Mouse (Mus musculus): ENCODE data around the gene Kif3c. TPM values are rescaled to one million over a fixed set of nuclear protein-coding genes. Genes with fewer than 3 reads are reported as not detected.
"Not testable (repeated sequence)": the region's sequence is repeated elsewhere in the genome, so short reads cannot be mapped to it uniquely, and the experiment has no call there.

Gene Kif3c
- polyA plus RNA-seq, 1 experiment from 2014 or later = 9.5 TPM

DNA sequence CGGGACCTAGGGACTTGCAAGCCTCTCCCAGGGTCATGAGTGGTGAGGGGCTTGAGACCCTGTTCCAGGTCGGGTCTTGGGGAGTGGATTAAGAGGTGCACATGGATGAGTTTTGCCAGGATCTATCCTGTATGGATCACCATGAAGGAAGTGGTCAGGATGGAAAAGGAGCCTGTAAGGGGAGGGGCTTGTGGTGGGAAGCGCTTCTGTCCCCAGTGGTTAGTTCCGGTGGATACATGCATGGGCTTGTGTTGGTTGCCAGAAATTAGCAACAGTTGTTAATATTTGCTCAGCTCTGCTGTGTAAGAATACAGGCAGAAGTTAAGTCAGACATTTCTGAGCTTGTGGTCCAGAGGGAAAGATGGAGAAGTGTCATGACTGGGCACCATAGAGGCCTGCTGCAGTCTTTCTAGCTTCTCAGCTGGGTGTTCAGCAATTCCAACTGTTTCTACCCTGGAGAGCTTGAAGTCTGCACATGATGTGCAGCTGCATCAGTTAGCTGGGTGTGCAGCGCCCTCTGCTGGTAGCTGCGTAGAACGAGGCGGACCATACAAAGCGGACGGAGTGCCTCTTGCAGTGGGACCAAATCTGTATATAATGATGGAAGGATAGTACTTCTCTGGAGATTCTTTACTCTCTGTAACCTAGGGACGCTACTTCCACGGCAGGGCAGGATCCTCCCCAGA is 25.8 kb downstream of the Kif3c start:
- no peaks in the 10 kb centered on the region for H3K9me3 ChIP-seq
- no peak overlapping the region for H3K27ac ChIP-seq
- WGBS = 36% methylated on average over 12 of the region's 12 CpGs
- H3K9ac ChIP-seq = no peak overlapping the region
- no peak overlapping the region for H3K4me3 ChIP-seq (replicated peaks)
- no peak overlapping the region for H3K4me2 ChIP-seq
- H3K27me3 ChIP-seq (replicated peaks) = no peaks in the 10 kb centered on the region
- no peaks in the 10 kb centered on the region for H3K4me1 ChIP-seq
- peak; percentile 61 for ATAC-seq (ENCODE audit: insufficient read depth, low FRiP score, low read depth)
- 0 out of 2 replicates have a peak, but pooled peaks cover 13% of the 10 kb centered on the region for H3K36me3 ChIP-seq

DNA sequence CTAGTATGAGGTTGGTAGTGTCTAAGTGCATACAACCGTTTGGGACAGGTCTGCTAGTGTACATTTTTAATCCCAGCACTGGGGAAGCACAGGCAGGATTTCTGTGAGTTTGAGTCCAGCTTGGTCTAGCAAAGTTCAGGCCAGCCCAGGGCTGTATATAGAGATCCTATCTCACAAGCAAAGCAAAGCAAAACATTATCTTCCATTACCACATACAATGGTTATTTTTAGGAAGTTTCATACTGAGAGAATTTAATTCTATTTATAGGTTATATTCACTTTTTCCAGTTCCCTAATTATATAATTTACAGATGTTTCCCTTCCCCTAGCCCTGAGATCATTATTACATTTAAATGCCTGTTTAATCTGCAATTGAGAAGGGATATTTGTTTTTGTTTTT is 26.3 kb downstream of the Kif3c start:
- Histone ChIP-seq H3K27ac (no peak overlapping the region), H3K36me3 (0 out of 2 replicates have a peak, but pooled peaks cover 13% of the 10 kb centered on the region), H3K9ac (no peak overlapping the region), H3K9me3 (no peaks in the 10 kb centered on the region), H3K4me3 (replicated peaks) (no peak overlapping the region), H3K27me3 (replicated peaks) (no peaks in the 10 kb centered on the region), H3K4me1 (no peaks in the 10 kb centered on the region), H3K4me2 (no peak overlapping the region)
- WGBS = 60% methylated on average over 1 of the region's 1 CpGs
- no peak for ATAC-seq (ENCODE audit: insufficient read depth, low FRiP score, low read depth)

DNA sequence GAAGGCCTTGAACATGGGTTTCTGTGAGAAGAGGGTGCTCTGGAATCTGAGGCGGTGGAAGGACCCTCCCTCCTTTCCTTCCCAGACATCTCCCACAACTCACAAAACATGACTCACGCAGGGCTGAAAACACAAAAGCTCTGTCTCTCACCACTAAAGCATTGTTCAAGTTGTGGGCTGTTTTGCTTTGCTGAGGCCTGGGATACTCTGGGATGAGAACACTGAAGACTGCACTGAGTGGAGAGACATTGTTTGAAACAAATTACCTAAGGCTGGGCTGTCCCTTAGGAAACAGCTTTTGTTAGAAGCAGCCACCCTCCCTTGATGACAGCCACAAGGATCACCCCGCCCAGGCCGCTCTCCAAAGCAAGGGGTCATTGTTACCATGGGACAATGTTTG is 28.2 kb downstream of the Kif3c start:
- 68% methylated on average over 4 of the region's 4 CpGs for WGBS
- Histone ChIP-seq H3K27ac (no peak overlapping the region), H3K4me3 (replicated peaks) (no peak overlapping the region), H3K9me3 (no peaks in the 10 kb centered on the region), H3K9ac (no peak overlapping the region), H3K4me1 (no peaks in the 10 kb centered on the region), H3K4me2 (no peak overlapping the region), H3K36me3 (0 out of 2 replicates have a peak, but pooled peaks cover 7% of the 10 kb centered on the region), H3K27me3 (replicated peaks) (no peaks in the 10 kb centered on the region)
- ATAC-seq (ENCODE audit: insufficient read depth, low FRiP score, low read depth) = no peak

DNA sequence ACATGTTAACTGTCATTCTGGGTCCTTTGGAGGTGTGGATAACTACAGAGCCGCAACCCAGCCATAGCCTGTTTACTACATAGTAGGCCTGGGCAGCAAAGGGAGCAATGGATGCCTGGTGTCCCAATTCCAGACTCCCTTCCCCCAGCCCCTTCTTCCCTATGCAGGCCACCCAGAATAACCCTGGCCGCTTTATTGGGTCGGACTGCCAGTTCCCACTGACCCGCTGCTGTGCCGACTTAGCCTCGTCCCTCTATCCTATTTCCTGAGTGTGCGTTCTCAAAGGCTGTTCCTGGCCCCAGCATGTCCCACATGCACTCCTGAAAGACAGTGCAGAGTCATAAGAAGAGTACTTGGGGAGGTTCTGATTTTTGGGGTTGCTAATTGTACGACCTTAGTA is 32.0 kb downstream of the Kif3c start:
- Histone ChIP-seq H3K9ac (no peak overlapping the region), H3K4me3 (replicated peaks) (no peak overlapping the region), H3K4me2 (no peak overlapping the region), H3K27ac (no peak overlapping the region), H3K36me3 (no peaks in the 10 kb centered on the region), H3K9me3 (no peaks in the 10 kb centered on the region), H3K4me1 (no peaks in the 10 kb centered on the region), H3K27me3 (replicated peaks) (no peaks in the 10 kb centered on the region)
- ATAC-seq (ENCODE audit: insufficient read depth, low FRiP score, low read depth) = no peak
- 91% methylated on average over 8 of the region's 8 CpGs for WGBS

DNA sequence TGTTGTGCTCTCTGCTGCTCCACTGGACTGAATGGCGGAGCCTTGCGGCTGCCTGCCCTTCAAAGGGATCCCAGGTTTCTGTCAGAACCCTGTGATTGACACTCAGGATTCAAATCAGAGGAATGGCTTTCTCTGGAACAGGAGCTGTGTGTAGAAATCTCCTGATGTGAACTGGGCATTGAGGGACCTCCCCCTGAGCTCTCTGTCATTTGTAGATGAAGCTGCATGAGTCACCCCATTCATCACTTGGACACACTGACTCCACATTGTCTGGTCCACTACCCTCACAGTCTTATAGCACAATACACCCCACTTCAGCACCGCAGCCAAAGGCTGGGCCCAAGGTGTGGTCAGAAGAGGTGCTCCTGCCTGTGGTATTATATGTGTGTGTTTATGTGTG is 40.7 kb downstream of the Kif3c start:
- not testable (repeated sequence) for H3K36me3 ChIP-seq; ATAC-seq (ENCODE audit: insufficient read depth, low FRiP score, low read depth); H3K4me2 ChIP-seq; H3K27me3 ChIP-seq (replicated peaks); H3K9ac ChIP-seq; H3K27ac ChIP-seq; H3K4me1 ChIP-seq; H3K9me3 ChIP-seq; H3K4me3 ChIP-seq (replicated peaks)
- WGBS = 94% methylated on average over 3 of the region's 3 CpGs

DNA sequence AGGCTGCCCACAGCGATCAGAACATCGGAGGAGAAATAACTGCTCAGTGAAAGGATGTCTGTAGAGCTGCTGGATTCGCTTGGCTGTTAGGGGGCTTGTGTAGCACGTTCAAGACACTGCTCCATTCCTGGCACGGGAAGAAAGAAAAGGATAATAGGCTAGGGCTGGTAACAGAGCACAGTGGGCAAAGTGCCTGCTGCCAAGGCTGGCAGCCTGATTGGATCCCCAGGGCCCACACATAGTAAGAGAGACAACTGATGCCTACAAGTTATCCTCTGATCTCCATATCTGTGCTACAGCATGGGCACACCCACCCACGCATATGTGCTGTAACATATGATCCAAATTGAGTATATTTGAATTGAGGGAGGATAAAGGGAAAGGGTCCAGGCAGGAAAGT is 41.7 kb downstream of the Kif3c start:
- WGBS = 88% methylated on average over 6 of the region's 6 CpGs
- H3K36me3 ChIP-seq = peaks cover 7% of the 10 kb centered on the region
- no peaks in the 10 kb centered on the region for H3K27me3 ChIP-seq (replicated peaks)
- no peak overlapping the region for H3K4me3 ChIP-seq (replicated peaks)
- no peaks in the 10 kb centered on the region for H3K4me1 ChIP-seq
- no peaks in the 10 kb centered on the region for H3K9me3 ChIP-seq
- no peak overlapping the region for H3K9ac ChIP-seq
- no peak for ATAC-seq (ENCODE audit: insufficient read depth, low FRiP score, low read depth)
- no peak overlapping the region for H3K27ac ChIP-seq
- H3K4me2 ChIP-seq = no peak overlapping the region

DNA sequence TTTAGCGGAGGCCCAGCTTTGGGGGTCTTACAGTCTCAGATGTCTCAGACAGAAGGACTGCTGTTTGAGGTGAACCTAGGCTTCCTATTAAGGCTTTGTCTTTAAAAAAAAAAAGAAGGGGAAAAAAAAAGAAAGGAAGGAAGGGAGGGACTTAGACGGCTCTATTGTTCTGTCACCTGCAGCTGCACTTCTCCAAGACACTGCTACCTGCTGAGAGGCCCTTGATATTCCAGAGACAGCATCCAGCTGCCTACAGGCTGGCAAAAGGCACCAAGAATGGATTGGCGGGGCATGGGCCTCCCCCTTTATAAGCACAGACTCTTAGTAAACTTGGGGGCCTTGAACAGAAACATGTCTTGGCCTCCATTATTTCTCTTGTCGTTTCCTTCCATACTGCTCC is 50.0 kb downstream of the Kif3c start:
- Histone ChIP-seq H3K36me3 (peaks cover 4% of the 10 kb centered on the region), H3K9ac (no peak overlapping the region), H3K4me1 (no peaks in the 10 kb centered on the region), H3K27me3 (replicated peaks) (no peaks in the 10 kb centered on the region), H3K27ac (no peak overlapping the region), H3K4me3 (replicated peaks) (no peak overlapping the region), H3K4me2 (no peak overlapping the region), H3K9me3 (no peaks in the 10 kb centered on the region)
- WGBS = 89% methylated on average over 4 of the region's 4 CpGs
- no peak for ATAC-seq (ENCODE audit: insufficient read depth, low FRiP score, low read depth)

DNA sequence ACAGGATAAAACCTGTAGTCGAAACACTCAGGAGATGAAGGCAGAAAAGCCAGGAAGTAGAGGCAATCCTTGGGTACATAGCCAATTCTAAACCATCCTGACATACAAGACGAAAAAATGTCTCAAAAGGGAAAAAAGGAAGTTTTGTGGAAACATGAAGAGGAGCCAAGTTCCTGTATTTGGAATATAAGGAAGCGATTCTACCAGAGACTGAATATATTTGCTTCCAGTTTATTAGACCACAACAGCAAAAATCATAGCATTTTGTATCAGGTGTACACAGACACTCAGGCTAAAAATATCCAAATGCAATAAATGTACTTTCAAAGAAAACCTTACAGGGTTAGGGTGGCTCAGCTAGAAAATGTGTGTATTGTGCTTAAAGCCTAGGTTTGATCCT is 53.8 kb downstream of the Kif3c start:
- 86% methylated on average over 3 of the region's 3 CpGs for WGBS
- Histone ChIP-seq H3K9ac (no peak overlapping the region), H3K4me1 (no peaks in the 10 kb centered on the region), H3K9me3 (no peaks in the 10 kb centered on the region), H3K27ac (no peak overlapping the region), H3K27me3 (replicated peaks) (no peaks in the 10 kb centered on the region), H3K4me2 (no peak overlapping the region), H3K4me3 (replicated peaks) (no peak overlapping the region), H3K36me3 (peaks cover 8% of the 10 kb centered on the region; the same call in 1 of the 2 replicates)
- no peak for ATAC-seq (ENCODE audit: insufficient read depth, low FRiP score, low read depth)

DNA sequence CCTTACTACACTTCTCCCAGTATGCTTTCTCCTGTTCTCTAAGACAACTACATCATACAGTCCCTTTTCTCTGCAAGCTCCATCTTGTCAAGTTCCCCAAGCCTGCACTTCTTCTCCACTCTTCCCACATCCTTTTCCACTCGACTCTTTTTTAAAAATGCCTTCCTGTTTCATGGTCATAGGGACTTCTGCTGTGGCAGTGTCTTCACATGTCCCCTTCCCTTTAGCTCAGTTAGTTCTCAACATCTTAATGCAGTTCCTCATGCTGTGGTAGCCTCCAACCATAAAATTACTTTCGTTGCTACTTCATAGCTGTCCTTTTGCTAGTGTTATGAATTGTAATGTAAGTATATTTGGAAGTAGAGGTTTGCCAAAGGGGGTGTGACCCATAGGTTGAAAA is 55.6 kb downstream of the Kif3c start:
- Histone ChIP-seq H3K4me1 (peaks cover 1% of the 10 kb centered on the region; the same call in 1 of the 2 replicates), H3K9me3 (no peaks in the 10 kb centered on the region), H3K9ac (no peak overlapping the region), H3K36me3 (peaks cover 8% of the 10 kb centered on the region; the same call in 1 of the 2 replicates), H3K4me2 (no peak overlapping the region), H3K27ac (no peak overlapping the region), H3K4me3 (replicated peaks) (no peak overlapping the region), H3K27me3 (replicated peaks) (no peaks in the 10 kb centered on the region)
- ATAC-seq (ENCODE audit: insufficient read depth, low FRiP score, low read depth) = no peak
- WGBS = 83% methylated on average over 2 of the region's 2 CpGs

DNA sequence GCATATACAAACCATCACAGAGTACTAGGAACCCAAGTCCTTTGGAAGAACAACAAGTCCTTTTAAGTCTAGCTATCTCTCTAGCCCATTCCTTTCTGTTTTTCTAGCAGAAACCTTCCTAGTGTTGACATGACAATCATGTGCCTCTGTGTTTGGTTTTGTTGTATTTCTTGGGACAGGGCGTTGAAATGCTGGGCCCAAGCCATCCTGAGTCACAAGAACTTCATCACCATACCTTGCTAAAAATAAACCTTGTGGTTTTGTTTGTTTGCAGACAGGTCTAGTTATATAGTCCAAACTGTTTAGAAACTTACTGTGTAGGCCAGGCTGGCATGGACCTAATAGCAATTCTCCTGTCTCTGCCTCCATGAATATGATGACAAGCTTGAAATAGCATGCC is 57.9 kb downstream of the Kif3c start:
- H3K4me1 ChIP-seq = peaks cover 3% of the 10 kb centered on the region; the same call in 1 of the 2 replicates
- no peak for ATAC-seq (ENCODE audit: insufficient read depth, low FRiP score, low read depth)
- no peaks in the 10 kb centered on the region for H3K9me3 ChIP-seq
- no peak overlapping the region for H3K27ac ChIP-seq
- no peak overlapping the region for H3K9ac ChIP-seq
- H3K36me3 ChIP-seq = peaks cover 8% of the 10 kb centered on the region; the same call in 1 of the 2 replicates
- H3K27me3 ChIP-seq (replicated peaks) = no peaks in the 10 kb centered on the region
- H3K4me2 ChIP-seq = no peak overlapping the region
- 94% methylated on average over 1 of the region's 1 CpGs for WGBS
- H3K4me3 ChIP-seq (replicated peaks) = no peak overlapping the region

DNA sequence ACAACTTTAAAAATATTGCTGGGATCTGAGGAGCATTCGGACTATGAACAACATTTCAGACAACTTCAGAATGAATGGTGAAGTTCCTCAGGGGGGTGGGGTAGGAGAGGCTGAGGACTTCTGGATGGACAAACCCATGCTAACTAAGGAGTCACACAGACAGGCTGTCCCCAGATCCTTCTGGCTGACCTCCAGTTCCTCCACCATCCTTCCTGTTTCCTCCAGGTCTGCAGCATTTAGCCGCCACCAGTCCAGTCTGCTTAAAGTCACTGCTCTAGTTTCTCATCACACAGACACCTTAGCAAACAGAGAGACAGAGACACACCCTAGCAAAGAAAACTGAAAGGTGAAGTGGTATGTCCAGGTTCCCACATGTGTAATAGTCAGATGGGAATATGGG is 59.2 kb downstream of the Kif3c start:
- no peak overlapping the region for H3K4me2 ChIP-seq
- peaks cover 4% of the 10 kb centered on the region; the same call in 1 of the 2 replicates for H3K36me3 ChIP-seq
- ATAC-seq (ENCODE audit: insufficient read depth, low FRiP score, low read depth) = no peak
- H3K9me3 ChIP-seq = no peaks in the 10 kb centered on the region
- H3K9ac ChIP-seq = no peak overlapping the region
- no peaks in the 10 kb centered on the region for H3K27me3 ChIP-seq (replicated peaks)
- WGBS = 79% methylated on average over 2 of the region's 2 CpGs
- H3K27ac ChIP-seq = no peak overlapping the region
- no peak overlapping the region for H3K4me3 ChIP-seq (replicated peaks)
- H3K4me1 ChIP-seq = peaks cover 8% of the 10 kb centered on the region; the same call in 1 of the 2 replicates

DNA sequence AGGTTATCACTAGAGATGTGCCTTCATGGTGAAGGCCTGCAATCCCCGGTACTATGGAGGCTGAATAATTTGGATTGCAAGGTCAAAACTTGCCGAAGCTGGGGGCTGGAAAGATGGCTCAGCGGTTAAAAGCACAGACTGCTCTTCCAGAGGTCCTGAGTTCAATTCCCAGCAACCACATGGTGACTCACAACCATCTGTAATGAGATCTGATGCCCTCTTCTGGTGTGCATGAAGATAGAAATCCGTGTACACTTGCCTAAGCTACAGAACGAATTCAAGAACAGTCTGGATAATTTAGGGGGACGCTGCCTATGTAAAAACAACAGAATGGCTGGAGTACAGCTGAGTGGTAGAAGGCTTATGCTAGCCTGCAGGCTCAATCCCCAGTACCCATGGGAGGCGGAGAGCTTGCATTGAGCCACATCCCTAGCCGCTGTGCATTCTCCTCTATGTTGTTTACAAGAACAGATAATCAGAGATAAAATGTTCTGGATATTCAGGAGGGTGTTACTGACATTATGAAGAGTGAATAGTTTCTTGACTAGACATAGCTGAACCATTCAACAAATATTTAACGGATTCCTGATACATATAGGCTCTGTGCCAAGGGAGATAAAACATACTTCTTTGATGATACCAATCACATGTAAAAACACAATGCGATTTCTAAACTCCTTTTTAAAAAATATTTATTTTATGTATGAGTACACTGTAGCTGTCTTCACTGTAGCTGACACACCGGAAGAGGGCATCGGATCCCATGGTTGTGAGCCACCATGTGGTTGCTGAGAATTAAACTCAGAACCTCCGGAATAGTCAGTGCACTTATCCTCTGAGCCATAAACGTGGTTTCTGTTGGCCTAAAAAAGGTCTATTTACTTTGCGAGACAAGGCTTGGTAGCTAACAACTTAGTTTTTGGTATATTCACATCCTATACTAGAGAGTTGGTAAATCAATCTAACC is 60.7 kb downstream of the Kif3c start:
- H3K36me3 ChIP-seq = peaks cover 4% of the 10 kb centered on the region; the same call in 1 of the 2 replicates
- H3K4me1 ChIP-seq = peaks cover 8% of the 10 kb centered on the region; the same call in 1 of the 2 replicates
- ATAC-seq (ENCODE audit: insufficient read depth, low FRiP score, low read depth) = peak; percentile 20; the same call in 1 of the 2 replicates
- H3K27me3 ChIP-seq (replicated peaks) = no peaks in the 10 kb centered on the region
- H3K4me3 ChIP-seq (replicated peaks) = peak overlapping the region; percentile 98
- H3K27ac ChIP-seq = peak overlapping the region; percentile 99
- H3K9me3 ChIP-seq = no peaks in the 10 kb centered on the region
- peak overlapping the region; percentile 60 for H3K4me2 ChIP-seq
- 36% methylated on average over 15 of the region's 15 CpGs for WGBS
- H3K9ac ChIP-seq = peak overlapping the region; percentile 32; the same call in 1 of the 2 replicates
